Mouse (Mus musculus) neural tube, embryonic 14.5 days (tissue): ENCODE measurements around the gene RPS10-NUDT3. TPM values are rescaled to one million over a fixed set of nuclear protein-coding genes. Genes with fewer than 3 reads are reported as not detected.
A peak's percentile ranks its signal among the peaks of the same experiment; 100 is the strongest.

Source experiments
- ATAC-seq: fragments of 200-750 bp; cut with Nextera tagmentation; 2 replicates; pipeline ENCODE4 v1.8.0; 2017; ENCODE audit warnings: low read depth, mild to moderate bottlenecking, moderate TSS enrichment, moderate library complexity
- H3K27ac ChIP-seq: fragments of 300-500 bp; sonication (generic); 2 replicates; pipeline ENCODE4 v1.5.1; 2014; ENCODE audit warnings: low read depth, mild to moderate bottlenecking, control low read depth, low read length, moderate library complexity, mixed read lengths
- H3K27me3 ChIP-seq: fragments of 300-500 bp; sonication (generic); 2 replicates; pipeline ENCODE4 v1.6.1; 2014; ENCODE audit warnings: low read length; ENCODE audit not compliant: control insufficient read depth, insufficient read depth
- H3K36me3 ChIP-seq: fragments of 300-500 bp; sonication (generic); 2 replicates; pipeline ENCODE4 v1.6.1; 2014; ENCODE audit warnings: low read length, mixed read lengths; ENCODE audit not compliant: control insufficient read depth, insufficient read depth
- H3K4me1 ChIP-seq: fragments of 300-500 bp; sonication (generic); 2 replicates; pipeline ENCODE4 v1.6.1; 2014; ENCODE audit warnings: low read length; ENCODE audit not compliant: control insufficient read depth, insufficient read depth
- H3K4me2 ChIP-seq: fragments of 300-500 bp; sonication (generic); 2 replicates; pipeline ENCODE4 v1.6.1; 2014; ENCODE audit warnings: mild to moderate bottlenecking, low read depth, low read length, control low read depth
- H3K4me3 ChIP-seq: fragments of 300-500 bp; sonication (generic); 2 replicates; pipeline ENCODE4 v1.5.1; 2014; ENCODE audit warnings: low read depth, low read length, control low read depth, mixed read lengths
- H3K9ac ChIP-seq: fragments of 300-500 bp; sonication (generic); replicated peaks from 2 replicates; pipeline ENCODE4 v1.6.1; 2014; ENCODE audit warnings: low read depth, mild to moderate bottlenecking, control low read depth, low read length, mixed read lengths
- H3K9me3 ChIP-seq: fragments of 300-500 bp; sonication (generic); 2 replicates; pipeline ENCODE4 v1.6.1; 2016; ENCODE audit warnings: low read length; ENCODE audit not compliant: control insufficient read depth
- WGBS: fragments of 180-500 bp; shearing (Covaris S2); extraction: QIAGEN DNeasy Blood & Tissue Kit; methylation state at CpG from one replicate; pipeline ENCODE4 v1.1.7; 2014; 5-methylcytosine and 5-hydroxymethylcytosine counted together
- polyA plus RNA-seq: library from polyadenylated mRNA; unstranded; fragments of >200 nt; fragmentation: Nextera tagmentation; extraction: Ambion mirVana; gene quantifications from 2 replicates; pipeline ENCODE4 v1.2.1, GENCODE M21; 2014

The RPS10-NUDT3 gene
- polyA plus RNA-seq, 1 experiment from 2014 or later: not detected

DNA sequence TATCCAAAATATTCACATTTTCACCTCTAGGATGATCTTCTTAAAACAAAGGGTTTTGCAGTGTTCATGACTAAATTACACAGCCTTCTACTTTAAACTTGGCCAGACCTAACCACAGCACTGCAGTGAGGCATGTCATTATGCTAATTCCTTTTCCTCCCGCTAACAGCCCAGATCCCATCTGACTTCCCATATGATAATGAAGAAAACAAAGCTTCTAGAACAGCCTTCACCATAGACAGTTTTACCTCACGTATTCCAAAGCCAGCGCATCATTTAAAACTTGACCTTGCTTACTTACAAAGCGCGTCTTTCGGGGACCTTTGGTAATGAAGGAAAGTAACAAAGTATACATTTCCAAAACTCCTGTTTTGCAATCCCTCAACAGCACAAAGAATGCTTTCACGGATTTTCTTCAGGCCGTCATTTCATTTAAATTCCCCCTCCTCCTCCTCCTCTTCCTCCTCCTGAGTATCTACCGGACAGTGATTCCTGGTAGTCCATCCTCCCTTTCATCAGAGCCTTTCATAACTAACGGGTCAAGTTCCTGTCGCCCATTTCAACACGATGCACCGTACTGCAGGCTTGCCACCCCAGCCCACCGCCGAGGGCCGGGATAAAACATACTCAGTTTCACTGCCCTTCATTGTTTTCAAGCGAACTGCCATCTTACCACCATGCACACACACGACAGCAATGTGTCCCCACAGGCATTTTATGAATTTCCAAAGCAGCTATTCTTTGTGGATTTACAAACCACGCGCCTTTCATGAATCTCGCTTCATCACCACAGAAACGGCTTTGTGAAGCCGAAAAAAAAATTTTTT is 13.1 kb downstream of the RPS10-NUDT3 start:
- Histone ChIP-seq H3K4me2 (peak overlapping the region; percentile 75), H3K9ac (peak overlapping the region; percentile 100), H3K36me3 (no peaks in the 10 kb centered on the region), H3K9me3 (no peaks in the 10 kb centered on the region), H3K27me3 (no peaks in the 10 kb centered on the region), H3K27ac (peak overlapping the region; percentile 99), H3K4me3 (peak overlapping the region; percentile 95), H3K4me1 (peaks cover 26% of the 10 kb centered on the region)
- ATAC-seq: no peak
- 2% methylated on average over 23 of the region's 23 CpGs for WGBS

DNA sequence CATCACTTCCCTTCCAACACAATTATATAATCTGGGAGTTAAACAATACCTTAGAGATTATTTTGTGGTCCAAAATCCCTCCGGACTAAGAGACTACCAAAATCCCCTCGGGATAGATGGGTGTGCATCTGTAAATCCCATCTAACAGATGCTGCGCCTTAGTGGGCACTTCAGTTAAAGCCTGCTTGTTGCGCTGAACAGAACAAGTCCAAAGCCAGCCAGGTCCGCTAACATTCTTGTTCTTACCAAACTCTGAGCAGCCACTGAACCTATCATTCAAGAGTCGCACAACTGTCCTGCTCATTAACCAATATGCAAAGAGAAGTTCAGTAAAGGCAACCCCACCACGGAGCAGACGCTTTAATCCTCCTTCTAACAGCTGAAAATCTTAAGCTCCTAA is 13.9 kb downstream of the RPS10-NUDT3 start:
- Histone ChIP-seq H3K9me3 (no peaks in the 10 kb centered on the region), H3K27ac (no peak overlapping the region), H3K27me3 (no peaks in the 10 kb centered on the region), H3K4me2 (peak overlapping the region; percentile 75), H3K4me1 (peaks cover 26% of the 10 kb centered on the region), H3K4me3 (peak overlapping the region; percentile 95), H3K36me3 (no peaks in the 10 kb centered on the region), H3K9ac (peak overlapping the region; percentile 37; the same call in 1 of the 2 replicates)
- no peak for ATAC-seq
- 31% methylated on average over 8 of the region's 8 CpGs for WGBS

DNA sequence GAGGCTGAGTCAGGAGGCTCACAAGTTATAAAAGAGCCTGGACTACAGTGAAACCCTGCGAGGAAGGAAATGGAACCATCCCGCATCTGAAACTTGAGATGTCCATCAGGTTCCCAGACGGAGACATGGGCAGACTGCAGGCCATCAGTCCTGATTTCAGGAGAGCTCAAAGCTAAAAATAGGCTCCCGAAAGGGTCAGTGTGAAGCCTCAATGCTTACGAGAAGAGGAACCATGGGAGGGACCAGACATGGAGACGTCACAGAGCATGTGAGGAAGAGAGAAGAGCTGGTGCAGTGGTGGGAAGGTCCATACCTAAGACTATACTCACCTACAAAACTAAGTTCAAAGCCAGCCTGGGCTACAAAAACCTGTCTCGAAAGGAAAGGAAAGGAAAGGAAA is 19.6 kb downstream of the RPS10-NUDT3 start:
- Histone ChIP-seq H3K27ac (no peak overlapping the region), H3K4me3 (no peak overlapping the region), H3K4me2 (no peak overlapping the region), H3K9ac (no peak overlapping the region), H3K27me3 (no peaks in the 10 kb centered on the region), H3K9me3 (no peaks in the 10 kb centered on the region), H3K36me3 (no peaks in the 10 kb centered on the region), H3K4me1 (peaks cover 21% of the 10 kb centered on the region)
- 79% methylated on average over 7 of the region's 7 CpGs for WGBS
- ATAC-seq: no peak

DNA sequence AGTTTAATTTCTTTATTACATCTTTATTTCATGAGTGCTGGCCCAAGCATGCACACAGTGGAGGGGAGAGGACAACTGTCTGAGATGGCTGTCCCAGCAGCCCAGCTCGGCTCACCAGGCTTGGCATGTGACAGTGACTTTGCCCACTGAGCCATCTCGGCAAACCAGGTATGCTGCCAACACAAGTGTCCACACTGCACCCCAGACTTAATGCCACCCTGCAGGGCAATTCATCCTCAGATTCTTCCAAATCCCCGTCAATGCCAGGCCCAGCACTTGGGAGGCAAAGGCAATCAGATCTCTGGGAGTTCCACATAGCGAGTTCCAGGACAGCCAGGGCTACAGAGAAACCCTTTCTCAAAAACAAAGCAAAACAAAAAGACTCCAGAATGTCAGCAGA is 22.0 kb downstream of the RPS10-NUDT3 start:
- peaks cover 15% of the 10 kb centered on the region for H3K4me1 ChIP-seq
- H3K9me3 ChIP-seq: no peaks in the 10 kb centered on the region
- WGBS: 80% methylated on average over 4 of the region's 4 CpGs
- ATAC-seq: no peak
- H3K9ac ChIP-seq: no peak overlapping the region
- no peak overlapping the region for H3K4me2 ChIP-seq
- no peaks in the 10 kb centered on the region for H3K27me3 ChIP-seq
- H3K4me3 ChIP-seq: no peak overlapping the region
- H3K36me3 ChIP-seq: 0 out of 2 replicates have a peak, but pooled peaks cover 3% of the 10 kb centered on the region
- no peak overlapping the region for H3K27ac ChIP-seq

DNA sequence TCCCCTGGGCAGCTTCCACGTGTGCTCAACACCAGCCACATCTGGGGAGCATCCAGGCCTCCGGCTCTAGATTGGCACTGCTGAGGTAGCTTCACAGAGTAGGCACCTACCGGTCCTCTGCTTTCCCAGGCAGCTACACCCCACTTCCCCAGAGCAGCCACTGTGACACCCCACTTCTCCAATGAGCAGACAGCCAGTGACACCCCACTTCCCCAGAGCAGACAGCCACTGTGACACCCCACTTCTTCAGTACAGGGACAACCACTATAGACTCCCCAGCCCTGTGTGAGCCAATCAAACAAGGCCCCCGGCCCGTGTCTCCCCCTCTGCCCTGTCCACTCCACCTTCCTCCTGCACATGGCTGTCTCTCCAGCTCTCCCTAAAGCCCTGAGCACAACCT is 23.0 kb downstream of the RPS10-NUDT3 start:
- H3K9me3 ChIP-seq: no peaks in the 10 kb centered on the region
- H3K4me2 ChIP-seq: no peak overlapping the region
- 77% methylated on average over 5 of the region's 5 CpGs for WGBS
- 0 out of 2 replicates have a peak, but pooled peaks cover 4% of the 10 kb centered on the region for H3K36me3 ChIP-seq
- no peak for ATAC-seq
- no peak overlapping the region for H3K27ac ChIP-seq
- no peak overlapping the region for H3K4me3 ChIP-seq
- H3K9ac ChIP-seq: no peak overlapping the region
- no peaks in the 10 kb centered on the region for H3K27me3 ChIP-seq
- peaks cover 15% of the 10 kb centered on the region for H3K4me1 ChIP-seq

DNA sequence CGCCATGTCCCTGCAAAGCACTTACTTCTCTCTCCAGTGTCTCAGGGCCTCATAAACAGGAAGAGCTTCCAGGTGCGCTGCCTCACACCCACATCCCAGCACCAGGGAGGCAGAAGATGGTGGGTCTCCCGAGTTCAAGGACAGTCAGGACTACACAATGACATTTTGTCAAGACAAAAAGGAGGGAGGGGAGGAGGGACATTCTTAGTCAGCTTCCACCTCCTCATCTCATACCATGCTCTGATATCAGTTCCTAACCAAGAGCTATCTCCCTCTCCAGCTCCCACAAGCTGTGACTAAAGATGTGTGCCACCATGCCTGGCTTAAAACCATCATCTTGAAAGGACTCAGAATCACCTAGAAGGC is 23.5 kb downstream of the RPS10-NUDT3 start:
- H3K9me3 ChIP-seq: no peaks in the 10 kb centered on the region
- WGBS: 60% methylated on average over 3 of the region's 3 CpGs
- H3K27ac ChIP-seq: no peak overlapping the region
- 0 out of 2 replicates have a peak, but pooled peaks cover 4% of the 10 kb centered on the region for H3K36me3 ChIP-seq
- ATAC-seq: no peak
- no peak overlapping the region for H3K9ac ChIP-seq
- H3K4me1 ChIP-seq: peaks cover 15% of the 10 kb centered on the region
- H3K4me2 ChIP-seq: no peak overlapping the region
- no peak overlapping the region for H3K4me3 ChIP-seq
- H3K27me3 ChIP-seq: no peaks in the 10 kb centered on the region

DNA sequence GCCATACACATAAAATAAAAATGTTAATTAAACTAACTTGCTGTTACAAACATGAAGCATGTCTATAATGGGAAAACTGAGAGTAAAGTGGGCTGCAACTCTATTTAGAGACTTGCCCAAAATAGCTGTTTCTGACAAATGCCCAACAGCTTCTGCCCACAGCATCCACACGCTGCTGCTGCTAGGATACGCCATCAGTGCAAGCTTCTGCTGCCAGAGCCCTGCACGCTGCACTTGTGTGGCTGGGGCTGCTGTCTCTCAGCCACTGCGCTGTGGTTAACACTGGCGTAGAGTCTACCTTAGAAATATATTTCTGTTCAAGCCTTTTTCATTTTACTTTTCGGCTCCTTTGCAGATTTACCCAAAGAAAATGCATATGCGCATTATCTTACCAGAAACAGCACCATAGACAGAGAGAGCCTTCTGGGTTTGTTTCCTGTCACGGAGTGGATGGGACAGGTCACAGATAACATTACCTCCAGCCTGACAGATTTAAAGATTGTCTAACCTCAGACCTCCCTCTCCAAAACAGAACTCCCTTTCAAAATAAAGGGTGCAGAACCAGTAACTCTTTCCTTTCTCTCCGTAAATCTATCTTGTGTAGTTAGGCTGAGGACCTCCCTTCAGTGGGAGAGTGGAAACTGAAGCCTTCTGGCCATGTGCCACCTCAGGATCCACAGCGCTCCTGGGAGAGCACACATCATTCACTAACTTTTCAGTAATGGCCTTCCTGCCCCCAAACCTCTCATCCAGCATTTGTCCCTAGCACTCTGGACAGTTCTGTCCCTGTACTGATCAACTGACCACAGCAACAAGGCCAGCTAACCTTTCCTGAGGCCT is 24.1 kb downstream of the RPS10-NUDT3 start:
- Histone ChIP-seq H3K4me2 (no peak overlapping the region), H3K36me3 (0 out of 2 replicates have a peak, but pooled peaks cover 4% of the 10 kb centered on the region), H3K27me3 (no peaks in the 10 kb centered on the region), H3K9ac (no peak overlapping the region), H3K9me3 (no peaks in the 10 kb centered on the region), H3K27ac (no peak overlapping the region), H3K4me1 (peaks cover 15% of the 10 kb centered on the region), H3K4me3 (no peak overlapping the region)
- ATAC-seq: no peak
- 75% methylated on average over 10 of the region's 10 CpGs for WGBS

DNA sequence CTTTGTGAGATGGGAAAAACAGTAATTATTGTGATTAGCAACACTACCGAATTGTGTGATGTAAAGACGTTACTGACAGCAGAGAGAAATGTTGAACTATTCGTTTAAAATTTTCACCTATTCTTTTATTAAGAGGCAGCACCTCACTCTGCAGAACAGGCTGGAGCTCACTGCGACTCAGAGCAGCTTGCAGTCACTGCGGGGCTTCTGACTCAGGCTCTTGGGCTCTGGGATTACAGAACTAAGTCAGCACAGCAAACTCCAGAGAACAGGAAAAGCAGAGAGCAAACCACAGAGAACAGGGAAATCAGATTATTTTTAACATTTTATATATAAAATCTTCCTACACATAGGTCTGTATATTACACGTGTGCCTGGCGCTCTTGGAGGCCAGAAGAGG is 25.4 kb downstream of the RPS10-NUDT3 start:
- H3K9me3 ChIP-seq: no peaks in the 10 kb centered on the region
- H3K4me3 ChIP-seq: no peak overlapping the region
- H3K4me1 ChIP-seq: peaks cover 15% of the 10 kb centered on the region
- 0 out of 2 replicates have a peak, but pooled peaks cover 4% of the 10 kb centered on the region for H3K36me3 ChIP-seq
- ATAC-seq: no peak
- WGBS: 84% methylated on average over 7 of the region's 7 CpGs
- no peak overlapping the region for H3K9ac ChIP-seq
- no peak overlapping the region for H3K27ac ChIP-seq
- no peaks in the 10 kb centered on the region for H3K27me3 ChIP-seq
- H3K4me2 ChIP-seq: no peak overlapping the region
